Mouse (Mus musculus): ENCODE data around the gene Hdac9. TPM values are rescaled to one million over a fixed set of nuclear protein-coding genes. Genes with fewer than 3 reads are reported as not detected.

Gene Hdac9
- polyA plus RNA-seq, 1 experiment from 2014 or later, result 4.4 TPM

DNA sequence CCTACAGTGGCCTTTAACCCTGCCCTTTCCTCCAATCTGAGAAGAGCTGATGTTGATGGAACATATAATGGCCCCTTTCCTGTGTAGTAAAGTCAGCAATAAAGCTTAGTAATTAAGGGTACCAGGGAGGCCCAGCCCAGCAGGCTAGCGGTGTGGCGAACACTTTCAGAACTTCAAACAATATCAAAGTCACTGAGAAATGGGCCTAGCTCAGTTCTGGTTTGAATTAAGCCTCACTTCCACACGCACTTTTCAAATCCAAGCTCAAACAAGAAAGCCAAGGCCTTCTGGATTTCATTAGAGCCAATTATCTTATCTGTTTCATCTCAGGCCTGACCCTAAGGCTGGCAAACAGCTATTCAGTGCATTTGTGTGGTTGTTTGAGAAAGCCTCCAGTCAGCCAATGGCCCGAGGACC, 716.9 kb downstream of the Hdac9 start:
- Histone ChIP-seq H3K9me3 (no peaks in the 10 kb centered on the region), H3K4me3 (no peak overlapping the region), H3K36me3 (replicated peaks) (no peaks in the 10 kb centered on the region), H3K4me1 (peaks cover 27% of the 10 kb centered on the region), H3K27me3 (ENCODE audit: poor library complexity, severe bottlenecking) (no peaks in the 10 kb centered on the region), H3K27ac (no peak overlapping the region)
- peak; percentile 37 for DNase-seq (ENCODE audit: extremely low spot score, low spot score)
- 38% methylated on average over 4 of the region's 4 CpGs for WGBS

DNA sequence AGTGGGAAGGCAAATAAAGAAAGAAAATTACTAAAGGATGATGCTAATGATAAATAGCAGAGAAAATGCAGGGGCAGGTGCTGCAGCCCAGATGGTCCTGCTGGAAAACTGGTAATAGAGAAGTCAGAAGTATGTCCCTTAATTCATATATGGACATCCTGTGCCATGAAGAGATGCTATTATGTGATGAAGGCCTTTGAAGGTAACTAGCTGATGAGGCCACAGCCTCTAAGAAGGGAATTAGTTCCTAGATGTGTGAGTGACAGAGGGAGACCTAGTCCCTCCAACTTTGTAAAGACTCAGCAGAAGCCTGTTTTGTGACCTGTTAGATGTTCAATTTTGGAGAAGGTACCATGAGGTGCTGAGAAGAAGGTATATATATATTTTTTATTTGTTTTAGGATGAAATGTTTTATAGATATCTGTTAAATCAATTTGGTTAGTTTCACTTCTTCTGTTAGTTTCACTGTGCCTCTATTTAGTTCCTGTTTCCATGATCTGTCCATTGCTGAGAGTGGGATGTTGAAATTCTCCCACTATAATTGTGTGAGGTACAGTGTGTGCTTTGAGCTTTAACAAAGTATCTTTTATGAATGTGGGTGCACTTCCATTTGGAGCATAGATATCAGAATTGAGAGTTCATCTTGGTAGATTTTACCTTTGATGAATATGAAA, 721.6 kb downstream of the Hdac9 start:
- no peaks in the 10 kb centered on the region for H3K9me3 ChIP-seq
- no peak overlapping the region for H3K27ac ChIP-seq
- H3K4me3 ChIP-seq, result no peak overlapping the region
- H3K27me3 ChIP-seq (ENCODE audit: poor library complexity, severe bottlenecking), result no peaks in the 10 kb centered on the region
- H3K4me1 ChIP-seq, result peaks cover 13% of the 10 kb centered on the region
- DNase-seq (ENCODE audit: extremely low spot score, low spot score), result no peak
- H3K36me3 ChIP-seq (replicated peaks), result no peaks in the 10 kb centered on the region

DNA sequence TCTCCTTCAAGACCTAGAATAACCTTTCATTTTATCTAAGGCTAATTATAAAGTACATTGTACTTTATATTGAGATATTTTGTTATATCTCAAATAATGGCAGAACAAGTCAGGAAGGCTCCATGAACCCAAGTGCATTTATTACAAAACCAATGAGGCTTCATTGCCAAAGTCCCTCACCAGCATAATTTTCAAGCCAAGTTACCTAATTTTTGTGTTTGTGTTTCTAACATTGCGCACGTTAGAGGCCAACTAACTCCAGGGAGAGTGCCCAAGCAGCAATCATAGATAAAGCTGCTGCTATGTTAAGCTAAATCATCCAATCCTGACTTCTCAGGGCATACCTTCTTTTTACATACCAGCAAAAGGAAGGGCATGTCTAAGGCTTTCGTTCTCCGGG, 722.8 kb downstream of the Hdac9 start:
- no peak overlapping the region for H3K4me3 ChIP-seq
- H3K9me3 ChIP-seq, result no peaks in the 10 kb centered on the region
- 96% methylated on average over 4 of the region's 4 CpGs for WGBS
- no peak for DNase-seq (ENCODE audit: extremely low spot score, low spot score)
- H3K36me3 ChIP-seq (replicated peaks), result no peaks in the 10 kb centered on the region
- H3K27me3 ChIP-seq (ENCODE audit: poor library complexity, severe bottlenecking), result no peaks in the 10 kb centered on the region
- H3K27ac ChIP-seq, result no peak overlapping the region
- H3K4me1 ChIP-seq, result peaks cover under 1% of the 10 kb centered on the region; the same call in 1 of the 2 replicates

DNA sequence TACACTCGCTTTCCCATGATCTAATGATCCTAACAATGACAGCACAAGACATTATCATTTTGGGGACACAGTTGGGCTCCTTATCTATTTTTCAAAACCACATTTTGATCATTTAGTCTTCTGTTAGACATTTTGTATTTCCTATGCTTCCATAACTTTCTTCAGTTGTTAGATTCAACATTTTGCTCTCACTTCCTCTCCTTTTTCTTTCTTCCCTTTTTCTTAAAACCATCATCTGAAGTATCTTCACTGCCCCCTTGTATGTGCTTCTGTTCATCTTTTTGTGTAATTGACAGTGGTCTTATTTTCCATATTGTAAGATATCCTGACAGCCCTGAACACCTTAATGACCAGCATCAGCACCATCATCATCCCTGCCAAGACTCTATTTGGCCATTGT, 725.6 kb downstream of the Hdac9 start:
- Histone ChIP-seq H3K27ac (no peak overlapping the region), H3K36me3 (replicated peaks) (no peaks in the 10 kb centered on the region), H3K4me3 (no peak overlapping the region), H3K27me3 (ENCODE audit: poor library complexity, severe bottlenecking) (no peaks in the 10 kb centered on the region), H3K9me3 (no peaks in the 10 kb centered on the region), H3K4me1 (no peaks in the 10 kb centered on the region)
- 92% methylated on average over 1 of the region's 1 CpGs for WGBS
- no peak for DNase-seq (ENCODE audit: extremely low spot score, low spot score)

DNA sequence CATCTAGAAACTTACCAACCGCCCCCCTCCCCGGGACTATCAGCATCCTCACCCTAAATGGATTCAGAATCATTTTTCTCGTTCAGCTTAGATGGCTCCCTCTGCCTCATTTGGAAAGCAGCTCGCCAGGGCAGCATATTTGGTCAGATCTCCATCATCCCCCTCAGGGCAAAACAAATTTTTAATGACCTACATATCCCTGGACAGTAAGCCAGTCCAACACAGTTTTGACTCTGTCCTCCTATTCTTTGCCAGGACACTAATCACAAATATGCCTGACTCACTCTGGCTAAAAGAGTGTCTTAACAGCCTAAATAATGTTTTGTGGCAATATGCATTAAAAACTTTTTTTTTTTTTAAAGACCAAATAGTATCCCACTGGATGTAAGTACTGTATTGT, 738.0 kb downstream of the Hdac9 start:
- Histone ChIP-seq H3K27me3 (ENCODE audit: poor library complexity, severe bottlenecking) (no peaks in the 10 kb centered on the region), H3K4me3 (no peak overlapping the region), H3K36me3 (replicated peaks) (no peaks in the 10 kb centered on the region), H3K27ac (no peak overlapping the region), H3K9me3 (no peaks in the 10 kb centered on the region), H3K4me1 (no peaks in the 10 kb centered on the region)
- no peak for DNase-seq (ENCODE audit: extremely low spot score, low spot score)
- WGBS, result 84% methylated on average over 4 of the region's 4 CpGs

DNA sequence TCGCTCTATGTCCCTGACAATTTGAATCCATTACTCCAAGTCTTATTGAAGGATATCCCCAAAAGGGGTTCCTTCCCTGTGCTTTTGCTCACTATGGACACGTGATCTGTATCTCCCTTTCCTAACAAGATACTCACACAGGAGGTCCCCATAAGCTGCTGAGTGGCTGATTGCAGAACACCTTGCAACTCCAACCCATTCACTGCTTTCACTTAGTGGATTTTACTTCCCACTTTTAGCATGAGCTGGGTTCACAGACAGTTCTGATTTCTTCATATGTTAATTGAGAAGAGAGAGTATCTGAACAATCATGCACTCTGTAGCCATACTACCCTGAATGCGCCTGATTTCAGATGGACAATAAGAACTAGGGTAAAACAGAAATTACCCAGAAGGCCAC, 740.1 kb downstream of the Hdac9 start:
- Histone ChIP-seq H3K4me1 (no peaks in the 10 kb centered on the region), H3K36me3 (replicated peaks) (no peaks in the 10 kb centered on the region), H3K27ac (no peak overlapping the region), H3K27me3 (ENCODE audit: poor library complexity, severe bottlenecking) (no peaks in the 10 kb centered on the region), H3K4me3 (no peak overlapping the region), H3K9me3 (no peaks in the 10 kb centered on the region)
- no peak for DNase-seq (ENCODE audit: extremely low spot score, low spot score)
- WGBS, result 98% methylated on average over 3 of the region's 3 CpGs

DNA sequence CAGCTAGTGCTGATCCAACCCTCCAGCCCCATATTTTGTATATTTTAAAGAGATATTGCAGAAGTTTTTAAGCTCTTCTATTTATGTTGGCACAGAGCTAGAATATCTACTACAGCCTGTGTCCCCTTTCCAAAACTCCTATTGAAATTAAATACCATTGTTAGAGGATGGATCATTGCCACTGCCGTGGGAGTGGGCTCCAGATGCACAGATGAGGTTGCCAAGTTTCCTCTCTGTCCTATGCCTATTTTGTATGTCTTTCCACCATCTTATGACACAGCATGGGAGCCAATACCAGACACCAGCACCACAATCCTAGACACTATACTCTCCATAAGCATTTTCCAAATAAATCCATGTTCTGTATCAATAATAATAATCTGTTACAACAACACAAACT, 743.9 kb downstream of the Hdac9 start:
- Histone ChIP-seq H3K4me3 (no peak overlapping the region), H3K27ac (no peak overlapping the region), H3K36me3 (replicated peaks) (no peaks in the 10 kb centered on the region), H3K4me1 (no peaks in the 10 kb centered on the region), H3K9me3 (no peaks in the 10 kb centered on the region), H3K27me3 (ENCODE audit: poor library complexity, severe bottlenecking) (no peaks in the 10 kb centered on the region)
- no peak for DNase-seq (ENCODE audit: extremely low spot score, low spot score)
- 86% methylated on average over 1 of the region's 1 CpGs for WGBS

DNA sequence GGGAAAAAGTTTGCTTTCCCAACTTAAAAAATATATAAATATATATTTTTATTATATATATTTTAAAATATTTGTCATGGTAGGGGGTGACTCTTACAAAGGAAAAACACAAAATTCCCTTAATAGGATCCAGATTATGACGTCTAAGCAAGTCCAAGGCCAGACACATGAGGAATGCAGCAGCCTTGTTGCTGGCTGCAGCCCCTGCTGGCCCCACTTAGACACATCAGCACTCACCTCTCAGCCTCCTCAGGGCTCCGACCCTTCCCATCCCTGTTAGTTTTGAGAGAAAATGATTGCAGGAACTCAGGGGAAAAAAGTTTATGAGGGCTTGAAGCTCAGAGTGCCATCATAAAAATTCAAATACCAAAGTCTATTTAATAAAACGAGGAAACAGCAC, 746.3 kb downstream of the Hdac9 start:
- H3K36me3 ChIP-seq (replicated peaks), result no peaks in the 10 kb centered on the region
- H3K9me3 ChIP-seq, result no peaks in the 10 kb centered on the region
- no peak overlapping the region for H3K27ac ChIP-seq
- no peaks in the 10 kb centered on the region for H3K4me1 ChIP-seq
- no peak overlapping the region for H3K4me3 ChIP-seq
- no peak for DNase-seq (ENCODE audit: extremely low spot score, low spot score)
- no peaks in the 10 kb centered on the region for H3K27me3 ChIP-seq (ENCODE audit: poor library complexity, severe bottlenecking)
- 63% methylated on average over 3 of the region's 3 CpGs for WGBS

DNA sequence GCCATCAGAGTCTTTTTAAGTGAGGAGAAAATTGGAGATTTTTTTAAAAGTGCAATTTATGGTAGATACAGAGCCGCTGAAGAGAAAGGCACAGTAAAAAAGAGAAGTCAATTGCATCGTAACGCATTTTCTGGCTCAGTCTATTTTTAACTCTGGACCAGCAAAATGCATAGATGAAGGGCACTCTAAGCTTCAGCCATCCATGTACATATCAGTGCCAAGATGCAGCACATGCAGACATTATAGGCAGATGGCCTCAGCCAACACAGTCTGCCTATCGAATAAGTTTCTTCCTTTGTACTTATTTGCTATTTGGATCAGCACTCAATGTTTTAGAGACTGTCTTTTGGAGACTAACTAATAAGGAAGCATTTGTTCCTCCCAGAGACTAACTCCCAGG, 751.2 kb downstream of the Hdac9 start:
- DNase-seq (ENCODE audit: extremely low spot score, low spot score), result no peak
- no peaks in the 10 kb centered on the region for H3K27me3 ChIP-seq (ENCODE audit: poor library complexity, severe bottlenecking)
- 96% methylated on average over 4 of the region's 4 CpGs for WGBS

DNA sequence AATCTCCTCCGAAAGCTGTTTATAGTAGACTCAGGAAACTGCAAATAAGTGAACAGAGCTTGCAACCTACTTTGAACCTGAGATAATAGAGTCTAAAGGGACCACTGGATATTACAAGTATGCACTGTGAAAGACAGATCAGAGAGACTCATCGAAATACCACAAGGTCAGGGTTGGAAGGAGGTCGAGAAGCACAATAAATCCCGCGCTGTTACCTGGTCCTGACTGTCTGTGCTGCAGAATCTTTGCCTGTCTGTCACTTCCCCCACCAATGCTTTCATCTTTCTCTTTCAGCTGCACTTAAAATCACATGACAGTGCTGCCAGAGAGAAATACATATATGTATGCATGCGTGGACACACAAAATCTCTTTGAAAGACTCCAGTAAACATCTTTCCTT, 760.6 kb downstream of the Hdac9 start:
- Histone ChIP-seq H3K9me3 (no peaks in the 10 kb centered on the region), H3K4me3 (no peak overlapping the region), H3K36me3 (replicated peaks) (no peaks in the 10 kb centered on the region), H3K27ac (no peak overlapping the region), H3K4me1 (no peaks in the 10 kb centered on the region), H3K27me3 (ENCODE audit: poor library complexity, severe bottlenecking) (no peaks in the 10 kb centered on the region)
- WGBS, result 88% methylated on average over 6 of the region's 6 CpGs
- DNase-seq (ENCODE audit: extremely low spot score, low spot score), result no peak

More for the DNA sequence above, 751.2 kb downstream of the Hdac9 start:
- H3K9me3 ChIP-seq, result no peaks in the 10 kb centered on the region
- no peak overlapping the region for H3K4me3 ChIP-seq
- no peaks in the 10 kb centered on the region for H3K4me1 ChIP-seq
- H3K27ac ChIP-seq, result no peak overlapping the region
- H3K36me3 ChIP-seq (replicated peaks), result no peaks in the 10 kb centered on the region

DNA sequence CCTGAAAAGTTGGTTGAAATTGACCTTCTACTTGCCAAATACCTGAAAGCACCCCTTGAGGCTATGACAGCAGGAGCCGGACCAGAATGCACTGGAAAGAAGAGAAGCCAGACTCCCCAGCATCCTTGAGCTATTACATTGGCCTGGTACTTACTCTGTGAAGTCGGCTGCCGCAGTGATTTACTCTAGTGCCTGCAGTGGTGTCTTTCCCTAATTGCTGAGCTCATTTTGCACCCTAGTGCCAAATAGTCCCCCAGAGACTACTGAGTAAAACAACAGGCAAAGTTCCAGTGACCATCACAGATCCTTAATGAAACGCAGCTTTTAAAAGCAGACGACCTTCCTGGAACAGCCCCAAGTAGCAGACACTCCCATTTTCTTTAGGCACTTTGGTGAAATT, 761.2 kb downstream of the Hdac9 start:
- no peak for DNase-seq (ENCODE audit: extremely low spot score, low spot score)
- Histone ChIP-seq H3K4me3 (no peak overlapping the region), H3K27ac (no peak overlapping the region), H3K27me3 (ENCODE audit: poor library complexity, severe bottlenecking) (no peaks in the 10 kb centered on the region), H3K4me1 (no peaks in the 10 kb centered on the region), H3K36me3 (replicated peaks) (no peaks in the 10 kb centered on the region), H3K9me3 (no peaks in the 10 kb centered on the region)
- WGBS, result 70% methylated on average over 5 of the region's 5 CpGs

DNA sequence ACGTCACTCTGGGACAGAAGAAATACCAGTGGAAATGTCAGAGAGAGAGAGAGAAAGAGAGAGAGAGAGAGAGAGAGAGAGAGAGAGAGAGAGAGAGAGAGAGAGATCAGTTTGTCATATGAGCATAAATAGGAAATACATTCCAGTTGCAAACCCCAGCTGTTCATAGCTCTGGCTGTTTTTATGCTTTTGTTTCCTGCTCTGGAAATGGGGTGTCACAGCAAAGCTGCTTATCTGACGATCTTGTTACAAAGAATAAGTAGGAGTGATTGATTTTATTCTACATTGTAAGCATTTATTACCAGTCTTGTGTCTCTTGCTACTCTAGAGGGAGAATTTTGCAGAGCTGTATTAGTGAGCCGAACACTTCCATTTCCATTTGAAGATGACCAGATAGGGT, 762.1 kb downstream of the Hdac9 start:
- Histone ChIP-seq H3K27me3 (ENCODE audit: poor library complexity, severe bottlenecking) (no peaks in the 10 kb centered on the region), H3K4me1 (no peaks in the 10 kb centered on the region), H3K4me3 (no peak overlapping the region), H3K9me3 (no peaks in the 10 kb centered on the region), H3K36me3 (replicated peaks) (no peaks in the 10 kb centered on the region), H3K27ac (no peak overlapping the region)
- 88% methylated on average over 3 of the region's 3 CpGs for WGBS
- DNase-seq (ENCODE audit: extremely low spot score, low spot score), result no peak

DNA sequence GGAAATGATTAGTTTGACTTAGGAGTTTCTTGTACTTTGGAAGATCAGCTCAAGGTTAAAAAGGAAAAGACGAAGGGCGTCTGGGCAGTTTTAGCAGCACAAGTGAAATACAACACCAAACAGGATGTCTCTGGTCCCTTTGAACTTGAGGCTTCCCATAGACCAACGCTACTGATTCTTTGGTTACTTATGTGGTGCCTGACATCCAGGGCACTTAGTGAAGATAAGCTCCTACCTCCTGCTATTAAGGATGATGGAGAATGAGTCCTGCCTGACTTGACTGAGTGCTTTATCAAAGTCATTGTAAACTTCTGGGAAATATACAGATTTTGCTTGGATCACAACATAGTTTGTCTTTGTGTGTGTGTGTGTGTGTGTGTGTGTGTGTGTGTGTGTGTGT, 765.6 kb downstream of the Hdac9 start:
- Histone ChIP-seq H3K36me3 (replicated peaks) (no peaks in the 10 kb centered on the region), H3K27ac (no peak overlapping the region), H3K4me1 (no peaks in the 10 kb centered on the region), H3K4me3 (no peak overlapping the region), H3K27me3 (ENCODE audit: poor library complexity, severe bottlenecking) (no peaks in the 10 kb centered on the region), H3K9me3 (no peaks in the 10 kb centered on the region)
- WGBS, result 71% methylated on average over 3 of the region's 3 CpGs
- no peak for DNase-seq (ENCODE audit: extremely low spot score, low spot score)

DNA sequence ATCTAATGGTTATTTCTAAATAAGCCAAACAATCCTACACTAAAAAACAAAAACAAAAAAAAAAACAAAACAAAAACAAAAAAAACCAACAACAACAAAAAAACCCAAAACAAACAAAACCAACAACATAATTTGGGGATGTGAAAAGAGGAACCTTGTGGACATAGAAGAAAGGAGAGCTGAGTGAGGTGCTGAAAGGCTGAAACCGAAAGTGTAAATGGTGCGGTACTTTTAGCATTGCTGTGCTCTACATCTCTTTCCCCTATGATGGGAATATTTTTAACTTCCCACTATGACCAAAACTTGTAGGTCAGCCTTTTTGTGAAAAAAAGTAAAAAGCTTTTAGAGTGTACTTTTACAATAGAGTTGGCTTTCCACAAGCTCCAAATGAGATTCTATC, 774.2 kb downstream of the Hdac9 start:
- H3K27ac ChIP-seq, result no peak overlapping the region
- no peaks in the 10 kb centered on the region for H3K9me3 ChIP-seq
- no peaks in the 10 kb centered on the region for H3K4me1 ChIP-seq
- no peaks in the 10 kb centered on the region for H3K36me3 ChIP-seq (replicated peaks)
- no peaks in the 10 kb centered on the region for H3K27me3 ChIP-seq (ENCODE audit: poor library complexity, severe bottlenecking)
- WGBS, result 90% methylated on average over 2 of the region's 2 CpGs
- no peak overlapping the region for H3K4me3 ChIP-seq
- DNase-seq (ENCODE audit: extremely low spot score, low spot score), result no peak

All from forebrain, embryonic 10.5 days (tissue).